Mouse (Mus musculus) kidney, embryonic 16.5 days (tissue): ENCODE results near the gene 1700029F12Rik. TPM values are rescaled to one million over a fixed set of nuclear protein-coding genes. Genes with fewer than 3 reads are reported as not detected.

ENCODE experiments used
- ATAC-seq: fragments of 200-750 bp; cut with Nextera tagmentation; 2 replicates; pipeline ENCODE4 v1.8.0; 2017; ENCODE audit warnings: moderate TSS enrichment; ENCODE audit not compliant: low FRiP score, low TSS enrichment
- H3K27ac ChIP-seq: fragments of 300-500 bp; sonication (generic); 2 replicates; pipeline ENCODE4 v1.5.1; 2014; ENCODE audit warnings: low read length
- H3K27me3 ChIP-seq: fragments of 300-500 bp; sonication (generic); 2 replicates; pipeline ENCODE4 v1.6.1; 2014; ENCODE audit warnings: low read length, control low read depth, mixed read lengths; ENCODE audit not compliant: insufficient read depth
- H3K36me3 ChIP-seq: fragments of 300-500 bp; sonication (generic); 2 replicates; pipeline ENCODE4 v1.6.1; 2014; ENCODE audit warnings: low read length, control low read depth, mixed read lengths; ENCODE audit not compliant: insufficient read depth
- H3K4me1 ChIP-seq: fragments of 300-500 bp; sonication (generic); 2 replicates; pipeline ENCODE4 v1.6.1; 2014; ENCODE audit warnings: low read length, control low read depth, mixed read lengths; ENCODE audit not compliant: insufficient read depth
- H3K4me2 ChIP-seq: fragments of 300-500 bp; sonication (generic); replicated peaks from 2 replicates; pipeline ENCODE4 v1.6.1; 2014; ENCODE audit warnings: low read depth, low read length
- H3K4me3 ChIP-seq: fragments of 300-500 bp; sonication (generic); 2 replicates; pipeline ENCODE4 v1.5.1; 2014; ENCODE audit warnings: mild to moderate bottlenecking, low read length
- H3K9ac ChIP-seq: fragments of 300-500 bp; sonication (generic); replicated peaks from 2 replicates; pipeline ENCODE4 v1.6.1; 2014; ENCODE audit warnings: low read length
- H3K9me3 ChIP-seq: fragments of 300-500 bp; sonication (generic); 2 replicates; pipeline ENCODE4 v1.6.1; 2016; ENCODE audit warnings: low read length, control low read depth
- WGBS: fragments of 180-500 bp; shearing (Covaris S2); extraction: QIAGEN DNeasy Blood & Tissue Kit; methylation state at CpG from one replicate; pipeline ENCODE4 v1.1.7; 2014; 5-methylcytosine and 5-hydroxymethylcytosine counted together
- polyA plus RNA-seq: library from polyadenylated mRNA; unstranded; fragments of >200 nt; fragmentation: Nextera tagmentation; extraction: Ambion mirVana; gene quantifications from 2 replicates; pipeline ENCODE4 v1.2.1, GENCODE M21; 2015

1700029F12Rik gene
- not detected in 2 replicates for polyA plus RNA-seq

- no peak within 1 kb of the TSS for H3K4me3 ChIP-seq
- H3K36me3 ChIP-seq: no peaks in the 10 kb centered on the region
- 82% methylated on average over 2 of the region's 2 CpGs for WGBS
- no peak for ATAC-seq
- no peaks in the 10 kb centered on the region for H3K27me3 ChIP-seq
- no peaks in the 10 kb centered on the region for H3K9me3 ChIP-seq
- H3K9ac ChIP-seq: no peak within 1 kb of the TSS
- H3K27ac ChIP-seq: no peak within 1 kb of the TSS
- H3K4me1 ChIP-seq: no peaks in the 10 kb centered on the region
- no peak within 1 kb of the TSS for H3K4me2 ChIP-seq
Observed at GRCm38 (mm10) chr13:97034262-97034661, at the start of gene 1700029F12Rik. 1700029F12Rik (minus strand) TSS chr13:97034362.

GRCm38 (mm10) chr13:97082432-97082831 is 48.3 kb upstream of the 1700029F12Rik start:
- 87% methylated on average over 7 of the region's 7 CpGs for WGBS
- no peak overlapping the region for H3K9ac ChIP-seq
- no peak overlapping the region for H3K27ac ChIP-seq
- no peak overlapping the region for H3K4me2 ChIP-seq
- no peaks in the 10 kb centered on the region for H3K36me3 ChIP-seq
- no peaks in the 10 kb centered on the region for H3K4me1 ChIP-seq
- no peak overlapping the region for H3K4me3 ChIP-seq
- no peaks in the 10 kb centered on the region for H3K27me3 ChIP-seq
- ATAC-seq: no peak
- no peaks in the 10 kb centered on the region for H3K9me3 ChIP-seq

GRCm38 (mm10) chr13:97080615-97081014 is 46.5 kb upstream of the 1700029F12Rik start:
- 83% methylated on average over 3 of the region's 3 CpGs for whole genome bisulfite sequencing
- Histone ChIP-seq H3K4me3 (no peak overlapping the region), H3K9ac (no peak overlapping the region), H3K9me3 (no peaks in the 10 kb centered on the region), H3K27ac (no peak overlapping the region), H3K4me1 (no peaks in the 10 kb centered on the region), H3K36me3 (no peaks in the 10 kb centered on the region), H3K27me3 (no peaks in the 10 kb centered on the region), H3K4me2 (no peak overlapping the region)
- no peak for ATAC-seq

- H3K4me3 ChIP-seq: no peak overlapping the region
- no peaks in the 10 kb centered on the region for H3K36me3 ChIP-seq
- H3K27ac ChIP-seq: no peak overlapping the region
- no peak overlapping the region for H3K9ac ChIP-seq
- 72% methylated on average over 2 of the region's 2 CpGs for WGBS
- no peak for ATAC-seq
- H3K4me2 ChIP-seq: no peak overlapping the region
- no peaks in the 10 kb centered on the region for H3K27me3 ChIP-seq
- no peaks in the 10 kb centered on the region for H3K9me3 ChIP-seq
- H3K4me1 ChIP-seq: no peaks in the 10 kb centered on the region
Observed at GRCm38 (mm10) chr13:97080201-97080600, 46.0 kb upstream of the 1700029F12Rik start.

GRCm38 (mm10) chr13:97077556-97077955 is 43.4 kb upstream of the 1700029F12Rik start:
- Histone ChIP-seq H3K36me3 (no peaks in the 10 kb centered on the region), H3K4me3 (no peak overlapping the region), H3K27ac (no peak overlapping the region), H3K9ac (no peak overlapping the region), H3K9me3 (no peaks in the 10 kb centered on the region), H3K4me1 (no peaks in the 10 kb centered on the region), H3K27me3 (0 out of 2 replicates have a peak, but pooled peaks cover 5% of the 10 kb centered on the region), H3K4me2 (no peak overlapping the region)
- 94% methylated on average over 2 of the region's 2 CpGs for WGBS
- ATAC-seq: no peak

- no peak for ATAC-seq
Observed at GRCm38 (mm10) chr13:97073497-97073896, 39.3 kb upstream of the 1700029F12Rik start.

DNA sequence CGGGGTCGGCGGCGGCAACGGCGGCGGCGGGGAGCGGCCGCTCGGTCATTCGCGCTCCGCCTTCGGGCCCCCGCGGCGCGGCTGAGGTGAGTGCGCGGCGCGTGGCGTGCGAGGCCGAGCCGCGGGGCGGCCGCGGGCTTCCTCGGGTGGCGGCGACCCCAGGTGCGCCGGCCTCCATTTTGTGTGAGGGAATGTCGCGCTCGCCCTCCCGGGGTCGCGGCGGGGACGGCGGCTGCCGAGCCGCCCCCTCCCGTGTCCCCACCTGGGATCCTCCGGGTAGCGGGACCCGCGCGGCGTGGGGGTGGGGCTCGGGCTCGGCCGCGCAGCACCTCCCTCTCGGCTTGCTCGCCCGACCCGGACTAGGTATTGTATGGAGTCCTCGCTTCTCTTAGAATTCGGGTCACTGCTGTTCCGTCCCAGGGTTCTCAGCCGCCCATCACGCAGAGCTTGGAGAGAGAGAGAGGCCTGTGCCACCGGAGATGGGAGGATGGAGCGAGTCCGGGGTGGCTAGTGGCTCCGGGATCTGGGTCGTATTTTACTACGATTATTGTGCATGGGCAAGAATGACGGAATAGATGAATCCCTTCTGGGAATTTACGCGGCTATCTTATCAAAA is 37.6 kb upstream of the 1700029F12Rik start:
- peaks cover 22% of the 10 kb centered on the region; the same call in 1 of the 2 replicates for H3K27me3 ChIP-seq
- peak overlapping the region; percentile 79 for H3K4me3 ChIP-seq
- H3K4me2 ChIP-seq: peak overlapping the region; percentile 99
- H3K9me3 ChIP-seq: no peaks in the 10 kb centered on the region
- H3K4me1 ChIP-seq: 0 out of 2 replicates have a peak, but pooled peaks cover 3% of the 10 kb centered on the region
- no peak overlapping the region for H3K27ac ChIP-seq
- peak overlapping the region; percentile 76 for H3K9ac ChIP-seq
- WGBS: under 1% methylated on average over 59 of the region's 76 CpGs
- ATAC-seq: peak; percentile 83
- no peaks in the 10 kb centered on the region for H3K36me3 ChIP-seq

More at GRCm38 (mm10) chr13:97073497-97073896, 39.3 kb upstream of the 1700029F12Rik start:
- Histone ChIP-seq H3K27me3 (peaks cover 16% of the 10 kb centered on the region; the same call in 1 of the 2 replicates), H3K9ac (no peak overlapping the region), H3K9me3 (no peaks in the 10 kb centered on the region), H3K27ac (no peak overlapping the region), H3K4me1 (0 out of 2 replicates have a peak, but pooled peaks cover 3% of the 10 kb centered on the region), H3K4me3 (no peak overlapping the region), H3K36me3 (no peaks in the 10 kb centered on the region), H3K4me2 (no peak overlapping the region)
- WGBS: 70% methylated on average over 1 of the region's 1 CpGs

DNA sequence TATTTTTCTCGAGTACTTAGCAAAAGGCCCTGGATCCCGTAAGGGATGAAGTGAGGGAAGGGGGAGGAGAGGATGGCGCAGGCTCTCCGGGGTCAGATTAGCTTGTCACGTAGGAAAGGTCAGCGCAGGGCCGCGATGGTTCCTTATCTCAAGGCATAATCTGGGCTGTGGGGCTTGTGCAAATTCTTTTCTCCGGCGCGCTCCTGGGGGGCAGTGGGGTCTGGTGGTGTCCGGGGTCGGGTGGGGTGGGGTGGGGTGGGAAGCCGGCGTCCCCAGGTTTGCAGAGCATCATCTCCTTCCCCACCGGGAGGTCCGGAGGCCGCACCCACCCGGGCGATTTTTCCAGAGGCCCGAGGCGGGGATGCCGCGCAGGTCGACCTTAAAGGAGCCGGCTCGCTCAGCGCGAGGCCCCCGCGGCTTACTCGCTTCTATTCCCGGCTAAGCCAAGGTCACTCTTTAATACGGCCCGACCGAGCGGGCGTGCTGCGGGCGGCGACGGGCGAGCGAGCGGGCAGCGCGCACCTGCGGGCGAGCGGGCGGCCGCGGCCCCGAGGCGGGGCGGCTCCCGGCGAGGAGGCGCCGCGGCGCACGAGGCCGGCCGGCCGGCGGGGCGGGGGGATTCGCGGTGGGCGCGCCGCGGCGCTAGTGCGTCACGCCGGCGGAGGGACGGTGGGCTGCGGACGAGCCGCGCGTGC is 36.9 kb upstream of the 1700029F12Rik start:
- ATAC-seq: peak; percentile 75
- Histone ChIP-seq H3K9ac (peak overlapping the region; percentile 76), H3K9me3 (no peaks in the 10 kb centered on the region), H3K4me1 (0 out of 2 replicates have a peak, but pooled peaks cover 3% of the 10 kb centered on the region), H3K36me3 (no peaks in the 10 kb centered on the region), H3K27ac (no peak overlapping the region), H3K4me2 (peak overlapping the region; percentile 99), H3K4me3 (peak overlapping the region; percentile 79), H3K27me3 (peaks cover 22% of the 10 kb centered on the region; the same call in 1 of the 2 replicates)
- WGBS: under 1% methylated on average over 59 of the region's 85 CpGs

DNA sequence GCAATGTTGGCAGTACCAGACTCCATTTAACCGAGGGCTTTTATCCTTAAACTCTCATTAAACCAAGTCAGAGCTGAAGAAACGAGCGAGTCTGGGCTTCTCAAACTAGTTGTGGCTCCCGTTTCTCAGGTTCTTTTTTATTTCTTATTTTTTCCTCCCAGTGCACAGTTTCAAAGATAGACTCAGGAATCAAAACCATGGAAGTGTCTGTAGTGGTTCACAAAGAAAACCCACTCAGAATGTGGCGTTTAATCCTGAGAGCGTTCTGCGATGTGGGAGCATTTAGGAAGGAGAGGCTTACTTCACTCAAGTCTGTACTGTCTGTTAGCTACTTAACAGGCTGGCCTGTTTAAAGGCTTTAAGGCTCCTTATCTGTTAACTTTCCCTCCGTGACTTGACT is 34.0 kb upstream of the 1700029F12Rik start:
- H3K27ac ChIP-seq: no peak overlapping the region
- 0 out of 2 replicates have a peak, but pooled peaks cover 7% of the 10 kb centered on the region for H3K4me1 ChIP-seq
- no peak overlapping the region for H3K4me2 ChIP-seq
- 63% methylated on average over 8 of the region's 8 CpGs for WGBS
- no peak overlapping the region for H3K4me3 ChIP-seq
- no peak for ATAC-seq
- no peak overlapping the region for H3K9ac ChIP-seq
- H3K9me3 ChIP-seq: 0 out of 2 replicates have a peak, but pooled peaks cover 3% of the 10 kb centered on the region
- H3K36me3 ChIP-seq: no peaks in the 10 kb centered on the region
- H3K27me3 ChIP-seq: peaks cover 20% of the 10 kb centered on the region; the same call in 1 of the 2 replicates

GRCm38 (mm10) chr13:97067691-97068090 is 33.5 kb upstream of the 1700029F12Rik start:
- Histone ChIP-seq H3K9me3 (0 out of 2 replicates have a peak, but pooled peaks cover 3% of the 10 kb centered on the region), H3K27ac (no peak overlapping the region), H3K27me3 (peaks cover 17% of the 10 kb centered on the region; the same call in 1 of the 2 replicates), H3K36me3 (no peaks in the 10 kb centered on the region), H3K4me1 (0 out of 2 replicates have a peak, but pooled peaks cover 7% of the 10 kb centered on the region), H3K4me2 (no peak overlapping the region), H3K4me3 (no peak overlapping the region), H3K9ac (no peak overlapping the region)
- WGBS: 18% methylated on average over 6 of the region's 6 CpGs
- ATAC-seq: no peak
